Mouse (Mus musculus): ENCODE measurements around the gene Gpatch3. TPM values are rescaled to one million over a fixed set of nuclear protein-coding genes. Genes with fewer than 3 reads are reported as not detected.

The Gpatch3 gene
- polyA plus RNA-seq, 2 experiments from 2014 or later, result 0.51 to 1.4 TPM

GRCm38 (mm10) chr4:133584059-133584951 lies 9.8 kb downstream of the Gpatch3 start, which contains the start of gene Gpn2:
Gene Gpn2, plus strand, starts transcription at chr4:133584362.
- peak; percentile 99 for ATAC-seq

- ATAC-seq, result peak; percentile 63
These were observed 18.0 kb downstream of the Gpatch3 start for GRCm38 (mm10) chr4:133592570-133592969.

GRCm38 (mm10) chr4:133595538-133595937 lies 21.0 kb downstream of the Gpatch3 start:
- no peak for ATAC-seq

GRCm38 (mm10) chr4:133596084-133596483 lies 21.5 kb downstream of the Gpatch3 start:
- no peak for ATAC-seq

GRCm38 (mm10) chr4:133598616-133599015 lies 24.1 kb downstream of the Gpatch3 start:
- ATAC-seq, result no peak

- no peak for ATAC-seq
These were observed 24.6 kb downstream of the Gpatch3 start for GRCm38 (mm10) chr4:133599116-133599515.

- peak; percentile 82 for ATAC-seq
These were observed 25.1 kb downstream of the Gpatch3 start for GRCm38 (mm10) chr4:133599571-133600073.

- ATAC-seq, result no peak
These were observed 25.8 kb downstream of the Gpatch3 start for GRCm38 (mm10) chr4:133600306-133600705.

GRCm38 (mm10) chr4:133601721-133602218 lies 27.2 kb downstream of the Gpatch3 start, which contains the start of gene Sfn:
Gene Sfn, minus strand, starts transcription at chr4:133602168.
- ATAC-seq, result peak; percentile 55

- no peak for ATAC-seq
These were observed 28.5 kb downstream of the Gpatch3 start for GRCm38 (mm10) chr4:133603056-133603455.

- ATAC-seq, result no peak
These were observed 29.6 kb downstream of the Gpatch3 start for GRCm38 (mm10) chr4:133604175-133604574.

GRCm38 (mm10) chr4:133604856-133605255 lies 30.3 kb downstream of the Gpatch3 start:
- no peak for ATAC-seq

GRCm38 (mm10) chr4:133605330-133605729 lies 30.8 kb downstream of the Gpatch3 start:
- ATAC-seq, result no peak

GRCm38 (mm10) chr4:133607284-133607683 lies 32.7 kb downstream of the Gpatch3 start:
- ATAC-seq, result no peak

- peak; percentile 63 for ATAC-seq
These were observed 35.2 kb downstream of the Gpatch3 start for GRCm38 (mm10) chr4:133609719-133610118.

GRCm38 (mm10) chr4:133611815-133612214 lies 37.3 kb downstream of the Gpatch3 start:
- ATAC-seq, result no peak

GRCm38 (mm10) chr4:133612416-133612815 lies 37.9 kb downstream of the Gpatch3 start:
- no peak for ATAC-seq

- ATAC-seq, result no peak
These were observed 38.5 kb downstream of the Gpatch3 start for GRCm38 (mm10) chr4:133613026-133613425.

- no peak for ATAC-seq
These were observed 39.3 kb downstream of the Gpatch3 start for GRCm38 (mm10) chr4:133613867-133614266.

- no peak for ATAC-seq
These were observed 39.8 kb downstream of the Gpatch3 start for GRCm38 (mm10) chr4:133614274-133614761.

- ATAC-seq, result no peak
These were observed 40.9 kb downstream of the Gpatch3 start for GRCm38 (mm10) chr4:133615416-133615815.

- no peak for ATAC-seq
These were observed 43.4 kb downstream of the Gpatch3 start for GRCm38 (mm10) chr4:133617936-133618335.

- no peak for ATAC-seq
These were observed 45.1 kb downstream of the Gpatch3 start for GRCm38 (mm10) chr4:133619473-133620136.

Measured in CD4-positive, CD25-positive, alpha-beta regulatory T cell, adult 4 months (primary cell).